Mouse (Mus musculus) yolk sac, embryonic 10.5 days (tissue): Measurements from ENCODE around the gene Gm14851.
"Not testable (repeated sequence)": the region's sequence is repeated elsewhere in the genome, so short reads cannot be mapped to it uniquely, and the experiment has no call there.

ENCODE experiments used
- DNase-seq: peaks from one replicate; pipeline ENCODE4 v3.0.0-alpha.2; 2017; ENCODE audit warnings: low spot score

Gm14851 gene

DNA sequence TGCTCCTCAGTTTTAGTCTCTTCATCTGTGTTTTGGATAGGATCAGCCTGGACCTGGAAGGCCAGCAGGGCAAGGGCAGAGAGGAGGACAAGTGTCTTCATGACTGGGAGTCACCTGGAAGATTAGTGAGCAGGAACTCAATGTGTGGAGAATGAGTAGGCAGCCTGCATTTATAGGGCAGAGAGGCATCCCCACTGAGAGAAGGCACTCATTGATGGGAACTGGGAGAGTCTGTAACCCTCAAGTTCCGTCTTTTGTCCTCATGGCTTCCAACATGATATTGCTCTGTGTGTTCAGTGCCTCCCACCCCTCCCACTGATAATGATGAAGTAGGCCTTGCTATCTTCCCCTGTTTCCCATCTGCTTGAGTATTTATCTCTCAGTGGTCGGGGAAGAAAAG, at the start of gene Gm14851:
Gene Gm14851 (minus strand): TSS at position 101 of the 400 bp plus-strand sequence.
- DNase-seq: not testable (repeated sequence)

DNA sequence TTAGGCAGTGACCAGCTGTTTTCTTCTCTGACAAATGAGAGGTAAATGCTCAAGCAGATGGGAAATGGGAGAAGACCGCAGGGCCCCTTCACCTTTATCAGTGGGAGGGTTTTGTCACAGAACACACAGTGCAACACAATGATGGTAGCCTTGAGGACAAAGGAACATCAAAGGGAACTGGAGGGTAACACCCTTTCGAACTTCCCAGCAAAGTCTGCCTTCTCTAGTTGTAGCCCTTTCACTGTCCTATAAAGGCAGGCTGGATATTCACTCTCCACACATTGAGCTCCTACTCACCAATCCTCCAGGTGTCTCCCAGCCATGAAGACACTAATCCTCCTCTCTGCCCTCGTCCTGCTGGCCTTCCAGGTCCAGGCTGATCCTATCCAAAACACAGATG, 38.5 kb upstream of the Gm14851 start, which contains the start of gene Defa30:
Gene Defa30 (plus strand): TSS at position 301 of the 400 bp plus-strand sequence.
- DNase-seq: not testable (repeated sequence)

GRCm38 (mm10) chr8:21093106-21093505, 2.7 kb downstream of the Gm14851 start:
- DNase-seq: no peak

DNA sequence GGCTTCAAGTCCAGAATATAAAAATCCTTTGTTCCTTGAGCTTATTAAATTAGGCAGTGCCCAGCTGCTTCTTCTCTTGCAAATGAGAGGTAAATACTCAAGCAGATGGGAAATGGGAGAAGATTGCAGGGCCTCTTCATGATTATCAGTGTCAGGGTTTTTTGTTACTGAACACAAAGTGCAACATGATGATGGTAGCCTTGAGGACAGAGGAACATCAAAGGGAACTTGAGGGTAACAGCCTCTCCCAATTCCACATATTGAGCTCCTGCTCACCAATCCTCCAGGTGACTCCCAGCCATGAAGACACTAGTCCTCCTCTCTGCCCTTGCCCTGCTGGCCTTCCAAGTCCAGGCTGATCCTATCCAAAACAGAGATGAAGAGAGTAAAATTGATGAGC, 11.7 kb downstream of the Gm14851 start, which contains the start of gene Defa25:
Gene Defa25 (plus strand): TSS at position 301 of the 400 bp plus-strand sequence.
- DNase-seq: not testable (repeated sequence)

- DNase-seq: not testable (repeated sequence)
These were observed 31.1 kb downstream of the Gm14851 start, which contains the start of gene Defa35 for GRCm38 (mm10) chr8:21064738-21065137. Gene Defa35 (plus strand): TSS chr8:21065038.

DNA sequence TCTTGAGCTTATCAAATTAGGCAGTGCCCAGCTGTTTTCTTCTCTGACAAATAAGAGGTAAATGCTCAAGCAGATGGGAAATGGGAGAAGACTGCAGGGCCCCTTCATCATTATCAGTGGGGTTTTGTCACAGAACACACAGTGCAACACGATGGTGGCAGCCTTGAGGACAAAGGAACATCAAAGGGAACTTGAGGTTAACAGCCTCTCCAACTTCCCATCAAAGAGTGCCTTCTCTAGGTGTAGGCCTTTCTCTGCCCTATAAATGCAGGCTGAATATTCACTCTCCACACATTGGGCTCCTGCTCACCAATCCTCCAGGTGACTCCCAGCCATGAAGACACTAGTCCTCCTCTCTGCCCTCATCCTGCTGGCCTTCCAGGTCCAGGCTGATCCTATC, 41.1 kb downstream of the Gm14851 start, which contains the start of gene Defa23:
Gene Defa23 (plus strand): TSS at position 301 of the 400 bp plus-strand sequence.
- DNase-seq: not testable (repeated sequence)
